Mouse (Mus musculus): ENCODE measurements around the gene 1700030J22Rik.

Gene 1700030J22Rik

GRCm38 (mm10) chr8:116951369-116951768, 27.4 kb downstream of the 1700030J22Rik start:
- DNase-seq, result no peak

GRCm38 (mm10) chr8:116947589-116947988, 31.2 kb downstream of the 1700030J22Rik start:
- DNase-seq, result no peak

- no peak for DNase-seq
These were observed 31.9 kb downstream of the 1700030J22Rik start for GRCm38 (mm10) chr8:116946851-116947250.

- DNase-seq, result peak; percentile 31
These were observed 32.4 kb downstream of the 1700030J22Rik start for GRCm38 (mm10) chr8:116946268-116946838.

- DNase-seq, result no peak
These were observed 33.4 kb downstream of the 1700030J22Rik start for GRCm38 (mm10) chr8:116945169-116945910.

GRCm38 (mm10) chr8:116944385-116944696, 34.4 kb downstream of the 1700030J22Rik start:
- DNase-seq, result no peak

GRCm38 (mm10) chr8:116943555-116944384, 35.0 kb downstream of the 1700030J22Rik start:
- peak; percentile 19 for DNase-seq

GRCm38 (mm10) chr8:116943161-116943554, 35.6 kb downstream of the 1700030J22Rik start, which contains the start of gene Atmin:
Gene Atmin, plus strand, starts transcription at chr8:116943393.
- DNase-seq, result peak; percentile 87

GRCm38 (mm10) chr8:116942284-116943058, 36.3 kb downstream of the 1700030J22Rik start:
- no peak for DNase-seq

- no peak for DNase-seq
These were observed 43.3 kb downstream of the 1700030J22Rik start for GRCm38 (mm10) chr8:116935506-116935905.

GRCm38 (mm10) chr8:116934976-116935375, 43.8 kb downstream of the 1700030J22Rik start:
- no peak for DNase-seq

- no peak for DNase-seq
These were observed 50.2 kb downstream of the 1700030J22Rik start for GRCm38 (mm10) chr8:116928588-116928987.

GRCm38 (mm10) chr8:116927880-116928279, 50.9 kb downstream of the 1700030J22Rik start:
- no peak for DNase-seq

GRCm38 (mm10) chr8:116923526-116923925, 55.2 kb downstream of the 1700030J22Rik start:
- DNase-seq, result no peak

GRCm38 (mm10) chr8:116922060-116922757, 56.5 kb downstream of the 1700030J22Rik start:
- no peak for DNase-seq

- DNase-seq, result peak; percentile 93
These were observed 57.3 kb downstream of the 1700030J22Rik start, which contains the start of the genes Cmc2 and Cenpn for GRCm38 (mm10) chr8:116921337-116922059. Gene Cmc2, minus strand, starts transcription at chr8:116921455. Gene Cenpn, plus strand, starts transcription at chr8:116921730.

- no peak for DNase-seq
These were observed 57.8 kb downstream of the 1700030J22Rik start for GRCm38 (mm10) chr8:116921005-116921336.
